Mouse (Mus musculus) spleen, adult 2 months (tissue): ENCODE measurements around the gene H2al2a. TPM values are rescaled to one million over a fixed set of nuclear protein-coding genes. Genes with fewer than 3 reads are reported as not detected.

ENCODE experiments used
- DNase-seq, 2 experiments: peaks; one replicate each; pipeline versions ENCODE4 v3.0.0 to v3.0.0-alpha.2; 2012 to 2021; ENCODE audit warnings: low spot score in 2 of 2, low read depth in 1 of 2
- H3K27ac ChIP-seq: fragments of 200-500 bp; 2 replicates; pipeline ENCODE4 v1.5.1; 2012; ENCODE audit warnings: low read length, inconsistent platforms; ENCODE audit not compliant: insufficient read depth
- H3K27me3 ChIP-seq: fragments of 200-500 bp; 2 replicates; pipeline ENCODE4 v1.6.1; 2012; ENCODE audit warnings: mild to moderate bottlenecking, moderate library complexity, low read length, inconsistent platforms; ENCODE audit not compliant: control insufficient read depth, insufficient read depth
- H3K36me3 ChIP-seq: fragments of 200-500 bp; 2 replicates; pipeline ENCODE4 v1.6.1; 2012; ENCODE audit warnings: mild to moderate bottlenecking, low read length, inconsistent platforms; ENCODE audit not compliant: control insufficient read depth, insufficient read depth
- H3K4me1 ChIP-seq: fragments of 200-500 bp; 2 replicates; pipeline ENCODE4 v1.6.1; 2011; ENCODE audit warnings: inconsistent platforms; ENCODE audit not compliant: control insufficient read depth, insufficient read depth, insufficient read length
- H3K4me3 ChIP-seq: fragments of 200-500 bp; 2 replicates; pipeline ENCODE4 v1.5.1; 2011; ENCODE audit warnings: mild to moderate bottlenecking, inconsistent platforms; ENCODE audit not compliant: insufficient read depth, insufficient read length; ENCODE audit errors: extremely low read depth
- CTCF ChIP-seq: fragments of 200-500 bp; IDR thresholded peaks from 2 replicates; pipeline ENCODE4 v1.5.1; 2011; ENCODE audit warnings: mild to moderate bottlenecking, inconsistent platforms; ENCODE audit not compliant: insufficient read depth, insufficient read length, insufficient replicate concordance; ENCODE audit errors: extremely low read depth
- POLR2A ChIP-seq: fragments of 200-500 bp; IDR thresholded peaks from 2 replicates; pipeline ENCODE4 v1.6.1; 2011; ENCODE audit warnings: low read depth, low read length, inconsistent platforms
- WGBS: fragments of 180-500 bp; shearing (Covaris S2); methylation state at CpG from one replicate; pipeline ENCODE4 v1.1.7; 2018; 5-methylcytosine and 5-hydroxymethylcytosine counted together
- polyA plus RNA-seq: library from polyadenylated mRNA; depleted of rRNA; stranded (reverse); fragments of >200 nt; gene quantifications from 2 replicates; pipeline ENCODE4 v1.2.3, GENCODE M21; 2012

H2al2a gene
- polyA plus RNA-seq, 1 experiment: not detected

GRCm38 (mm10) chr2:18039566-18040290, 43.0 kb upstream of the H2al2a start:
- Histone ChIP-seq H3K27ac (no peak overlapping the region), H3K4me3 (no peak overlapping the region), H3K4me1 (no peaks in the 10 kb centered on the region), H3K36me3 (no peaks in the 10 kb centered on the region), H3K27me3 (no peaks in the 10 kb centered on the region; the same call in none of the 2 replicates)
- TF ChIP-seq POLR2A: no peak
- no peak for TF ChIP-seq CTCF
- DNase-seq: no peak
- WGBS: 79% methylated on average over 46 of the region's 46 CpGs

- WGBS: 92% methylated on average over 10 of the region's 10 CpGs
- Histone ChIP-seq H3K27ac (no peak overlapping the region), H3K4me1 (no peaks in the 10 kb centered on the region), H3K27me3 (no peaks in the 10 kb centered on the region; the same call in none of the 2 replicates), H3K36me3 (no peaks in the 10 kb centered on the region), H3K4me3 (no peak overlapping the region)
- no peak for TF ChIP-seq POLR2A
- no peak for TF ChIP-seq CTCF
- DNase-seq: no peak
Measured at GRCm38 (mm10) chr2:18038895-18039371, 42.2 kb upstream of the H2al2a start.

DNA sequence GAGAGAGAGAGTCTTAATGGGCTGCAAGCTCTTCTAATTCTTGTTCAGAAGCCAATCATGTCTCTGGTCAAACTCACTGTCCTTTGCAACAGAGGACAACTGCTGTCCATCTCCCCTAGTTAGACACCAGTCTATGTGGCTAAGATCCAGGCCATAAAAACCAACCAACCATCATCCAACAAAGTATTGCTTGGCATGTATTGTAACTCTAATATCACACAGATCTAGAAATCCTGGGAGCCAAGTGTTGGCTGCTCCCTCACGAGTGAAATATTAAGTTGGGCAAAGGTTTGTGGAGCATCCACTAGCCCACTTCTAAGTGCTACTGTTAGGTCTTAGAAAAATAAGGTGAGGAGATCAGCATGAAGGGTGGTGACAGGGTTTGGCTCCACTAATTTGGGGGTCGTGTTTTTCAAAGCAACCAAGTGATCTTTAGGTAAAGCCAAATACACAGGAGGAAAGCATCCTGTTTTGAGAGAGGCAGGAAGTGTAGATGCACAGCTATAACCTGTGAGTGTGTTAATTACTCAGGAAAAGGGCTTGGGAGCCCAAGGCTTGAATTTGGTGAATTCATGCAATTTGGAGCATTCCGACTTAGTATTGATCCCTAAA, 41.5 kb upstream of the H2al2a start:
- WGBS: 78% methylated on average over 3 of the region's 3 CpGs
- DNase-seq: no peak
- H3K27ac ChIP-seq: no peak overlapping the region
- H3K36me3 ChIP-seq: no peaks in the 10 kb centered on the region
- H3K4me3 ChIP-seq: no peak overlapping the region
- H3K4me1 ChIP-seq: no peaks in the 10 kb centered on the region
- H3K27me3 ChIP-seq: no peaks in the 10 kb centered on the region; the same call in none of the 2 replicates
- no peak for TF ChIP-seq CTCF
- TF ChIP-seq POLR2A: no peak

GRCm38 (mm10) chr2:18037491-18037890, 40.7 kb upstream of the H2al2a start, which contains the start of gene A930004D18Rik:
Gene A930004D18Rik, minus strand, starts transcription at chr2:18037737.
- Histone ChIP-seq H3K27ac (no peak within 1 kb of the TSS), H3K36me3 (no peaks in the 10 kb centered on the region), H3K4me3 (no peak within 1 kb of the TSS), H3K4me1 (no peaks in the 10 kb centered on the region), H3K27me3 (peaks cover 4% of the 10 kb centered on the region)
- DNase-seq: no peak
- WGBS: 36% methylated on average over 2 of the region's 2 CpGs
- no peak for TF ChIP-seq POLR2A
- no peak for TF ChIP-seq CTCF

- Histone ChIP-seq H3K27me3 (peaks cover 15% of the 10 kb centered on the region), H3K27ac (no peak overlapping the region), H3K36me3 (no peaks in the 10 kb centered on the region), H3K4me1 (no peaks in the 10 kb centered on the region), H3K4me3 (no peak overlapping the region)
- TF ChIP-seq POLR2A: no peak
- no peak for TF ChIP-seq CTCF
- no peak for DNase-seq
- 92% methylated on average over 10 of the region's 10 CpGs for whole genome bisulfite sequencing
Measured at GRCm38 (mm10) chr2:18034371-18035250, 37.9 kb upstream of the H2al2a start.

- peaks cover 20% of the 10 kb centered on the region for H3K27me3 ChIP-seq
- H3K36me3 ChIP-seq: no peaks in the 10 kb centered on the region
- H3K27ac ChIP-seq: no peak overlapping the region
- no peak overlapping the region for H3K4me3 ChIP-seq
- H3K4me1 ChIP-seq: no peaks in the 10 kb centered on the region
- TF ChIP-seq CTCF: no peak
- no peak for TF ChIP-seq POLR2A
- no peak for DNase-seq
- WGBS: 86% methylated on average over 10 of the region's 10 CpGs
Measured at GRCm38 (mm10) chr2:18033166-18034108, 36.7 kb upstream of the H2al2a start.
